23 mouse cellular contexts compared by ENCODE assay signal in genomic region chr9:30183409-30183808, GRCm38 (mm10).
"Had no signal": no experiment of that assay in that cellular context is flagged by ENCODE, and none has a peak within 500 bp of the region (broad histone marks: within the 10 kb centered on the region; RNA-seq: fewer than 3 reads in every experiment).

No protein-coding gene starts in this region.

- H3K27ac ChIP-seq: heart, adult 2 months; hindbrain, embryonic 10.5 days; hindbrain, embryonic 12.5 days; hindbrain, embryonic 14.5 days; intestine, embryonic 15.5 days; layer of hippocampus, adult 2 months; left cerebral cortex, adult 2 months; liver, embryonic 13.5 days; liver, embryonic 15.5 days had no signal

- H3K4me3 ChIP-seq: heart, adult 2 months; heart, embryonic 12.5 days; hindbrain, embryonic 10.5 days; hindbrain, embryonic 12.5 days; intestine, embryonic 15.5 days; layer of hippocampus, adult 2 months; left cerebral cortex, adult 2 months; liver, embryonic 13.5 days; liver, embryonic 15.5 days had no signal

- H3K4me2 ChIP-seq: heart, embryonic 12.5 days; hindbrain, embryonic 12.5 days; hindbrain, embryonic 14.5 days; intestine, embryonic 15.5 days; liver, embryonic 11.5 days; liver, embryonic 13.5 days; liver, embryonic 15.5 days had no signal

- H3K4me1 ChIP-seq: heart, embryonic 12.5 days; intestine, embryonic 15.5 days; liver, embryonic 13.5 days; liver, embryonic 15.5 days had no signal

- H3K27me3 ChIP-seq: heart, embryonic 12.5 days; hindbrain, embryonic 12.5 days; intestine, embryonic 15.5 days; liver, embryonic 13.5 days; liver, embryonic 15.5 days had no signal

- H3K9me3 ChIP-seq: heart, embryonic 12.5 days; hindbrain, embryonic 10.5 days; hindbrain, embryonic 12.5 days; intestine, embryonic 15.5 days; liver, embryonic 15.5 days had no signal

- H3K9ac ChIP-seq: heart, embryonic 12.5 days; hindbrain, embryonic 12.5 days; hindbrain, embryonic 14.5 days; intestine, embryonic 15.5 days; liver, embryonic 13.5 days; liver, embryonic 15.5 days had no signal

- ATAC-seq: hindbrain, embryonic 16.5 days; inflammation-experienced regulatory T-cells, adult 6 months; intestine, embryonic 15.5 days; intestine, postnatal 0 days had no signal

- H3K36me3 ChIP-seq: heart, embryonic 12.5 days; hindbrain, embryonic 10.5 days; hindbrain, embryonic 12.5 days; intestine, embryonic 15.5 days; liver, embryonic 13.5 days; liver, embryonic 15.5 days had no signal

- DNase-seq: gastrocnemius, postnatal 25 days; heart, adult 2 months; heart, postnatal 14 days; heart, postnatal 4 days; kidney, adult 18-20 months; kidney, adult 8-10 months; kidney, postnatal 10 days; kidney, postnatal 25 days; kidney, postnatal 4 days; liver; liver, embryonic 13.5 days had no signal
